Mouse (Mus musculus) C2C12 (cell line): Measurements from ENCODE around the gene Xrcc1. TPM values are rescaled to one million over a fixed set of nuclear protein-coding genes. Genes with fewer than 3 reads are reported as not detected.

Experiments used
- H3K27me3 ChIP-seq: one replicate; pipeline ENCODE4 v1.6.1; 2011; ENCODE audit not compliant: control insufficient read depth, insufficient read depth, insufficient read length
- H3K36me3 ChIP-seq: one replicate; pipeline ENCODE4 v1.6.1; 2011; ENCODE audit not compliant: control insufficient read depth, insufficient read depth
- H3K4me3 ChIP-seq: one replicate; pipeline ENCODE4 v1.5.1; 2011; ENCODE audit warnings: mild to moderate bottlenecking, control low read depth; ENCODE audit not compliant: poor library complexity, insufficient read depth, severe bottlenecking
- H3K79me2 ChIP-seq: one replicate; pipeline ENCODE4 v1.6.1; 2011; ENCODE audit not compliant: control insufficient read depth, insufficient read depth
- H3K79me3 ChIP-seq: one replicate; pipeline ENCODE4 v1.6.1; 2011; ENCODE audit warnings: low read depth, control low read depth
- H3ac ChIP-seq: one replicate; pipeline ENCODE3; 2011; ENCODE audit warnings: low read depth; ENCODE audit not compliant: control insufficient read depth, insufficient read length
- CEBPB ChIP-seq: IDR thresholded peaks from one replicate; pipeline ENCODE4 v1.6.1; 2011; ENCODE audit warnings: low read depth, mild to moderate bottlenecking, control low read depth, moderate library complexity
- CTCF ChIP-seq: IDR thresholded peaks from one replicate; pipeline ENCODE4 v1.5.1; 2011; ENCODE audit not compliant: control insufficient read depth, insufficient read depth, insufficient read length
- FOSL1 ChIP-seq: IDR thresholded peaks from one replicate; pipeline ENCODE4 v1.8.0; 2011; ENCODE audit warnings: mild to moderate bottlenecking, low read length; ENCODE audit not compliant: poor library complexity, insufficient read depth, severe bottlenecking
- MAX ChIP-seq: IDR thresholded peaks from one replicate; pipeline ENCODE4 v1.6.1; 2011; ENCODE audit warnings: mild to moderate bottlenecking, control low read depth
- MYOD1 ChIP-seq: IDR thresholded peaks from one replicate; pipeline ENCODE4 v1.6.1; 2011; ENCODE audit warnings: low read depth; ENCODE audit not compliant: control insufficient read depth, insufficient read length
- MYOG ChIP-seq: IDR thresholded peaks from one replicate; pipeline ENCODE4 v1.6.1; 2011; ENCODE audit not compliant: control insufficient read depth, insufficient read length; ENCODE audit errors: extremely low read depth
- USF1 ChIP-seq: IDR thresholded peaks from one replicate; pipeline ENCODE4 v1.6.1; 2011; ENCODE audit warnings: low read depth, mild to moderate bottlenecking, control low read depth, moderate library complexity
- polyA plus RNA-seq: library from polyadenylated mRNA; unstranded; fragments of >200 nt; fragmentation: generic; extraction: Trizol; gene quantifications from one replicate; pipeline ENCODE4 v1.2.1, GENCODE M21; 2012; ENCODE audit warnings: missing spikeins

The Xrcc1 gene
- polyA plus RNA-seq, 1 experiment, result 57.4 TPM

DNA sequence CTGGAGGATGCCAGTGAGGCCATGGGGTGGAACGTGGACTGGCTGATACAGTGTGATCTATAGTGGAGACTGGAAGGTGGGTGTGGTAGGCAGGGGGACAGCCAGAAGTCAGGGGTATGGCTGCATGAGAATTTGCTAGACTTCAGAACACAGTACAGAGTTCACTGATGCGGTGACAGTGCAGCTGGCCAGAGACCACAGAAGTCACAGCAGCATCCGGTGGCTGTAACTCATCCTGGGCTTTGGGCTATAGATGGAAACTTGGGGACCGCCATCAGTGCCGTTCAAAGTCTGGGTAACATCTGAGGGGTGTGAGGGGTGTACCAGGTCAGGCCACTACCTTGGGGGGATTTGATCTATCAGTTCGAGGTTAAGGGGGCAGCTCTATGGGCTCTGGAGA lies 22.4 kb upstream of the Xrcc1 start:
- Histone ChIP-seq H3K79me3 (no peaks in the 10 kb centered on the region), H3K27me3 (no peaks in the 10 kb centered on the region), H3K36me3 (no peaks in the 10 kb centered on the region), H3K4me3 (no peak overlapping the region), H3ac (no peak overlapping the region), H3K79me2 (no peaks in the 10 kb centered on the region)
- TF ChIP-seq MAX (no peak), MYOG (no peak), MYOD1 (no peak), CTCF (no peak), USF1 (no peak), FOSL1 (no peak), CEBPB (no peak)

DNA sequence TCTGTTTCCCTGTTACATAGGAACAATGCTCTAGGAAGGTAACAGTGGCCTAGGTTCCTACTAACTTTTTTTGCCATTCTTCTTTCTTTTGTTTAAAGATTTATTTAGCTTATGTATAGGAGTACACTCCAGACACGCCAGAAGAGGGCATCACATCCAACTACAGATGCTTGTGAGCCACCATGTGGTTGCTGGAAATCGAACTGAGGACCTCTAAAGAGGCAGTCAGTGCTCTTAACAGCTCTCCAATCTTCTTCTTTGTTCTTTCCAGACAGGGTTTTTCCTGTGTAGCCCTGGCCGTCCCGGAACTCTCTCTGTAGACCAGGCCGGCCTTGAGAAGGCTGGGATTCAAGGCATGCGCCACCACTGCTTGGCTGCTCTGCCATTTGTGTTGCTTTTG lies 21.1 kb upstream of the Xrcc1 start:
- H3K36me3 ChIP-seq, result no peaks in the 10 kb centered on the region
- TF ChIP-seq MYOG (no peak), USF1 (no peak), MAX (no peak), CEBPB (no peak), FOSL1 (no peak), MYOD1 (no peak), CTCF (no peak)
- no peaks in the 10 kb centered on the region for H3K79me3 ChIP-seq
- H3K79me2 ChIP-seq, result peaks cover 7% of the 10 kb centered on the region
- H3K27me3 ChIP-seq, result no peaks in the 10 kb centered on the region
- H3K4me3 ChIP-seq, result no peak overlapping the region
- no peak overlapping the region for H3ac ChIP-seq

DNA sequence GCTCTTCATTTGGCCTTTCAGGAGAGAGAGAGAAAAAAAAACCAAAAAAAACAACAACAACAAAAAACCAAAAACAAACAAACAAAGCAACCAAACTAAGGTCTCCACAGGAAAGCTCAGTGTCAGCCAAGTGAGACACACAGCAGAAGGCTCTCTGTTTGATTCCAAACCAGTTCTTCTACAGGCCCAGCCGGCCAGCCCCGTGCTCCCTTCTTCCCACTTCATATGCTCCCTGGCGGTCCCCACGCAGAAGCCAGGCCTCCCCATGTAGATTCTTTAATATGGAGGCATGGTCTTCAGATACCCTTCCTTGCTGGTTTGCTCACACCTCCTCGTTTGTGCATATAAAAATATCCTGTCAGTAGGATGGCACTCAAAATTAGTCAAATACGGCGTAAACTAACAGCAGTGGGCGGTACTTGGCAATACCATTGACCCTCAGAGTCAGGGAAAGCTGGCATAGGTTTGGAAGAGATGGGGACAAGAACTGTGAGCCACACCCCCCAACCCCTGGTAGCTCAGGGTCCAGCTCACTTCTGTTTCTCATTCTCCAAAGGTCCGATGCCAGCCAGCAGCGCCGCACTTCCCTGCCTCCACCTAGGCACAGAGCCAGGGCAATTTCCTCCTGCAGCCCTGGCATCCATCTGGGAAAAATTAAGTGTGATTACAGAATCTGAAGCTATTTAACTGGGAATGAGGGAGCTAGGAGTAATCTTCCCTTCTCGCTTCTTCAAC lies 20.2 kb upstream of the Xrcc1 start:
- Histone ChIP-seq H3K79me2 (peaks cover 7% of the 10 kb centered on the region), H3ac (no peak overlapping the region), H3K4me3 (no peak overlapping the region), H3K36me3 (no peaks in the 10 kb centered on the region), H3K79me3 (no peaks in the 10 kb centered on the region), H3K27me3 (no peaks in the 10 kb centered on the region)
- TF ChIP-seq CEBPB (no peak), MYOG (no peak), MYOD1 (no peak), MAX (no peak), USF1 (no peak), FOSL1 (no peak), CTCF (no peak)

DNA sequence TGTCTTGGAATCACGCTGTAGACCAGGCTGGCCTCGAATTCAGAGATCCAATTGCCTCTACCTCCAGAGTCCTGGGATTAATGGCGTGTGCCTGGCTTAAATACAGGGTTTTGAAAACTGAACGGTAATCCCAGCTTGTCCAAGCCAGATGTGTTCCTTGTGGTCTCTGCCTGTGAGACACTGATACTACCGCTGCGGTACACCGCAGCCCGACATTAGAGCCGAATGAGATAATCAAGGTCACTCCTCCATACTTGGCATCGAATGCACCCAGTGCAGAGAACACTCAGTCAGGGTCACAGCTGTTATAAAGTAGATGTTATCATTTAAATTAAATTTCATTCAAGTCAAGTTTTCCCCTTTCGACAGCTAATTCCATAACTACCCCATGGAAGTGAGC lies 17.2 kb upstream of the Xrcc1 start:
- Histone ChIP-seq H3K36me3 (no peaks in the 10 kb centered on the region), H3K4me3 (no peak overlapping the region), H3K27me3 (no peaks in the 10 kb centered on the region), H3K79me2 (peaks cover 7% of the 10 kb centered on the region), H3ac (no peak overlapping the region), H3K79me3 (no peaks in the 10 kb centered on the region)
- no peak for TF ChIP-seq MYOD1
- no peak for TF ChIP-seq MAX
- no peak for TF ChIP-seq MYOG
- TF ChIP-seq FOSL1, result no peak
- no peak for TF ChIP-seq USF1
- no peak for TF ChIP-seq CTCF
- TF ChIP-seq CEBPB, result no peak

DNA sequence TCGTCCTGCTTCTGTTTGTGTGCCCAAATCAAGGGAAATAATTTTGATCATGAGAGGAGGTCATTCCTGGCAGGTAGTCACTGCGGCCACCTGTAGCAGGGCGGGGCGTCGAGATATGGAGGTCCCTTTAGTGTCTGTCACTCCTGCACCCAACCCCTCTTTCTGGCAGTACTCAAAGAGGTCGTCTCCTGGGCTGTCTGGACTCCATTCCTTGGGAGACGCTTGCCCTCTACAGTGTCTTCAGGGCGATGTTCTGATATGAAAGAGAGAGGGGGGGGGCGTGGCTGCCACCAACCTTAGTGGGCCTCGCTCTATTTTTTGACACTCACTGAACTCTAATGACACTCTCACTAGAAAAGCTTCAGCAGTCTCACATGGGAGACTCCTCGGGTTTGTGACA lies 16.5 kb upstream of the Xrcc1 start:
- H3K79me3 ChIP-seq, result no peaks in the 10 kb centered on the region
- H3ac ChIP-seq, result peak overlapping the region; percentile 74
- no peaks in the 10 kb centered on the region for H3K36me3 ChIP-seq
- peak overlapping the region; percentile 43 for H3K4me3 ChIP-seq
- no peaks in the 10 kb centered on the region for H3K27me3 ChIP-seq
- TF ChIP-seq FOSL1 (no peak), MAX (no peak)
- peaks cover 7% of the 10 kb centered on the region for H3K79me2 ChIP-seq
